Mouse (Mus musculus) ES-Bruce4 (cell line): ENCODE data around the gene Qars. TPM values are rescaled to one million over a fixed set of nuclear protein-coding genes. Genes with fewer than 3 reads are reported as not detected.

ENCODE experiments used
- H3K27ac ChIP-seq: 2 replicates; pipeline ENCODE4 v1.5.1; 2012; ENCODE audit warnings: low read length, inconsistent platforms; ENCODE audit not compliant: insufficient read depth
- H3K27me3 ChIP-seq: 2 replicates; pipeline ENCODE4 v1.6.1; 2012; ENCODE audit warnings: mild to moderate bottlenecking, low read length, inconsistent platforms; ENCODE audit not compliant: control insufficient read depth, poor library complexity, insufficient read depth, severe bottlenecking
- H3K36me3 ChIP-seq: 2 replicates; pipeline ENCODE4 v1.6.1; 2012; ENCODE audit warnings: inconsistent platforms, mild to moderate bottlenecking, low read length, moderate library complexity; ENCODE audit not compliant: control insufficient read depth, poor library complexity, insufficient read depth, severe bottlenecking
- H3K4me1 ChIP-seq: one replicate; pipeline ENCODE4 v1.8.1; 2011; ENCODE audit warnings: low read length; ENCODE audit not compliant: control insufficient read depth, insufficient read depth
- H3K4me3 ChIP-seq: 2 replicates; pipeline ENCODE4 v1.5.1; 2011; ENCODE audit warnings: low read depth, mild to moderate bottlenecking, low read length
- H3K9ac ChIP-seq: 2 replicates; pipeline ENCODE4 v1.6.1; 2012; ENCODE audit warnings: low read depth, mild to moderate bottlenecking, inconsistent platforms; ENCODE audit not compliant: poor library complexity, severe bottlenecking
- H3K9me3 ChIP-seq: replicated peaks from 2 replicates; pipeline ENCODE4 v1.6.1; 2012; ENCODE audit warnings: mild to moderate bottlenecking, low read length, inconsistent platforms; ENCODE audit not compliant: control insufficient read depth, poor library complexity, insufficient read depth, severe bottlenecking
- CTCF ChIP-seq: IDR thresholded peaks from one replicate; pipeline ENCODE4 v1.8.1; 2011; ENCODE audit warnings: low read depth, low read length
- EP300 ChIP-seq: IDR thresholded peaks from 2 replicates; pipeline ENCODE4 v1.6.1; 2011; ENCODE audit warnings: low read depth, low read length; ENCODE audit not compliant: insufficient read depth
- POLR2A ChIP-seq: IDR thresholded peaks from one replicate; pipeline ENCODE4 v1.8.1; 2011; ENCODE audit warnings: low read length; ENCODE audit not compliant: insufficient read depth
- polyA plus RNA-seq: library from polyadenylated mRNA; stranded (reverse); fragments of >200 nt; gene quantifications from 2 replicates; pipeline ENCODE4 v1.2.4, GENCODE M21; 2011; ENCODE audit warnings: low read depth; ENCODE audit not compliant: missing spikeins, insufficient read depth, insufficient read length

Gene Qars
- polyA plus RNA-seq, 1 experiment, result 395 TPM

- Histone ChIP-seq H3K9me3 (no peaks in the 10 kb centered on the region), H3K36me3 (peaks cover 48% of the 10 kb centered on the region), H3K4me3 (peak within 1 kb of the TSS; percentile 85), H3K27me3 (no peaks in the 10 kb centered on the region), H3K4me1 (no peaks in the 10 kb centered on the region), H3K27ac (peak within 1 kb of the TSS; percentile 74), H3K9ac (peak within 1 kb of the TSS; percentile 95)
- TF ChIP-seq POLR2A (no peak), EP300 (no peak), CTCF (no peak)
Measured at GRCm38 (mm10) chr9:108516380-108517251, 9.1 kb downstream of the Qars start, which contains the start of gene Qrich1. TSS of gene Qrich1 (plus strand) at chr9:108516806.

GRCm38 (mm10) chr9:108517253-108517930, 9.9 kb downstream of the Qars start:
- peaks cover 42% of the 10 kb centered on the region for H3K36me3 ChIP-seq
- peak overlapping the region; percentile 85 for H3K4me3 ChIP-seq
- peak overlapping the region; percentile 95 for H3K9ac ChIP-seq
- no peaks in the 10 kb centered on the region for H3K4me1 ChIP-seq
- no peaks in the 10 kb centered on the region for H3K27me3 ChIP-seq
- peak overlapping the region; percentile 62 for H3K27ac ChIP-seq
- TF ChIP-seq POLR2A (no peak), EP300 (no peak), CTCF (no peak)
- no peaks in the 10 kb centered on the region for H3K9me3 ChIP-seq

- Histone ChIP-seq H3K27ac (peak overlapping the region; percentile 45), H3K4me1 (no peaks in the 10 kb centered on the region), H3K4me3 (peak overlapping the region; percentile 85), H3K36me3 (peaks cover 36% of the 10 kb centered on the region), H3K9me3 (no peaks in the 10 kb centered on the region), H3K27me3 (no peaks in the 10 kb centered on the region), H3K9ac (peak overlapping the region; percentile 95)
- TF ChIP-seq POLR2A (no peak), EP300 (no peak), CTCF (no peak)
Measured at GRCm38 (mm10) chr9:108517931-108518332, 10.4 kb downstream of the Qars start.

GRCm38 (mm10) chr9:108521604-108522003, 14.1 kb downstream of the Qars start:
- Histone ChIP-seq H3K9ac (no peak overlapping the region), H3K4me3 (no peak overlapping the region), H3K27ac (no peak overlapping the region), H3K36me3 (peaks cover 15% of the 10 kb centered on the region), H3K9me3 (no peaks in the 10 kb centered on the region), H3K4me1 (no peaks in the 10 kb centered on the region), H3K27me3 (no peaks in the 10 kb centered on the region)
- TF ChIP-seq POLR2A (no peak), EP300 (no peak), CTCF (no peak)

- H3K27ac ChIP-seq, result no peak overlapping the region
- no peaks in the 10 kb centered on the region for H3K9me3 ChIP-seq
- H3K36me3 ChIP-seq, result peaks cover 25% of the 10 kb centered on the region
- H3K4me1 ChIP-seq, result no peaks in the 10 kb centered on the region
- H3K4me3 ChIP-seq, result no peak overlapping the region
- TF ChIP-seq POLR2A (no peak), EP300 (no peak), CTCF (no peak)
- H3K9ac ChIP-seq, result no peak overlapping the region
- no peaks in the 10 kb centered on the region for H3K27me3 ChIP-seq
Measured at GRCm38 (mm10) chr9:108523341-108523740, 15.8 kb downstream of the Qars start.

GRCm38 (mm10) chr9:108525400-108525799, 17.9 kb downstream of the Qars start:
- no peaks in the 10 kb centered on the region for H3K4me1 ChIP-seq
- peaks cover 31% of the 10 kb centered on the region for H3K36me3 ChIP-seq
- H3K4me3 ChIP-seq, result no peak overlapping the region
- H3K27ac ChIP-seq, result no peak overlapping the region
- TF ChIP-seq CTCF, result peak; percentile 3
- TF ChIP-seq EP300, result no peak
- no peaks in the 10 kb centered on the region for H3K9me3 ChIP-seq
- no peak overlapping the region for H3K9ac ChIP-seq
- no peaks in the 10 kb centered on the region for H3K27me3 ChIP-seq
